Mouse (Mus musculus) CH12.LX (cell line): Measurements from ENCODE around the gene Syn3. TPM values are rescaled to one million over a fixed set of nuclear protein-coding genes. Genes with fewer than 3 reads are reported as not detected.

Source experiments
- DNase-seq: peaks from one replicate; pipeline ENCODE4 v3.0.0-alpha.2; 2013; ENCODE audit errors: extremely low read depth
- H3K27ac ChIP-seq: 2 replicates; pipeline ENCODE4 v1.5.1; 2012; ENCODE audit warnings: low read depth, mild to moderate bottlenecking, control low read depth, moderate library complexity; ENCODE audit not compliant: insufficient read depth
- H3K27me3 ChIP-seq: replicated peaks from 2 replicates; pipeline ENCODE3; 2012; ENCODE audit warnings: inconsistent platforms
- H3K36me3 ChIP-seq, 2 experiments: replicated peaks in 1 of 2; 2 replicates each; pipeline versions ENCODE3 to v1.6.1; 2012; ENCODE audit warnings: inconsistent platforms in 1 of 2, low read length in 1 of 2, mild to moderate bottlenecking in 1 of 2, mixed read lengths in 1 of 2, moderate library complexity in 1 of 2; ENCODE audit not compliant: control insufficient read depth in 1 of 2, insufficient read depth in 1 of 2
- H3K4me1 ChIP-seq, 2 experiments: 2 replicates each; pipeline ENCODE4 v1.6.1; 2012; ENCODE audit warnings: inconsistent platforms in 1 of 2, moderate library complexity in 1 of 2; ENCODE audit not compliant: insufficient read depth in 2 of 2, control insufficient read depth in 1 of 2
- H3K4me2 ChIP-seq: 2 replicates; pipeline ENCODE4 v1.6.1; 2012; ENCODE audit warnings: low read depth, mild to moderate bottlenecking, control low read depth; ENCODE audit not compliant: poor library complexity, insufficient read depth, severe bottlenecking
- H3K4me3 ChIP-seq, 3 experiments: fragments of 150-350 bp in 1 of 3; sonication (generic) in 1 of 3; replicated peaks in 1 of 3; 2 replicates each; pipeline versions ENCODE3 to v1.5.1; 2011 to 2012; ENCODE audit warnings: low read depth in 2 of 3, low read length in 2 of 3, mild to moderate bottlenecking in 2 of 3, moderate library complexity in 2 of 3, control low read depth in 1 of 3, improper control_type of control experiment in 1 of 3, inconsistent platforms in 1 of 3, mixed read lengths in 1 of 3; ENCODE audit not compliant: poor library complexity in 1 of 3
- H3K79me2 ChIP-seq: replicated peaks from 2 replicates; pipeline ENCODE4 v1.6.1; 2012; ENCODE audit warnings: mild to moderate bottlenecking, moderate library complexity; ENCODE audit not compliant: control insufficient read depth, poor library complexity, insufficient read depth, severe bottlenecking; ENCODE audit errors: extremely low read depth
- H3K9ac ChIP-seq: 2 replicates; pipeline ENCODE4 v1.6.1; 2012; ENCODE audit warnings: low read depth, mild to moderate bottlenecking, control low read depth, moderate library complexity; ENCODE audit not compliant: insufficient read depth
- H3K9me3 ChIP-seq: replicated peaks from 2 replicates; pipeline ENCODE3; 2012; ENCODE audit warnings: low read length, inconsistent platforms, mixed read lengths
- BHLHE40 ChIP-seq: IDR thresholded peaks from 2 replicates; pipeline ENCODE4 v1.6.1; 2011; ENCODE audit warnings: mild to moderate bottlenecking, low read depth, low read length, improper control_type of control experiment
- E2F4 ChIP-seq: IDR thresholded peaks from 2 replicates; pipeline ENCODE4 v1.6.1; 2011; ENCODE audit warnings: low read depth, low read length, improper control_type of control experiment; ENCODE audit not compliant: insufficient replicate concordance
- EP300 ChIP-seq: IDR thresholded peaks from 2 replicates; pipeline ENCODE4 v1.6.1; 2011; ENCODE audit warnings: low read length, improper control_type of control experiment
- ETS1 ChIP-seq: conservative IDR thresholded peaks from 2 replicates; pipeline ENCODE4 v1.6.1; 2012; ENCODE audit warnings: low read depth, mild to moderate bottlenecking, inconsistent platforms, low read length, improper control_type of control experiment, moderate library complexity
- GABPA ChIP-seq: IDR thresholded peaks from 2 replicates; pipeline ENCODE4 v1.6.1; 2012; ENCODE audit warnings: low read depth, low read length, improper control_type of control experiment, inconsistent platforms; ENCODE audit not compliant: insufficient replicate concordance
- MAFK ChIP-seq: IDR thresholded peaks from 2 replicates; pipeline ENCODE4 v1.6.1; 2011; ENCODE audit warnings: low read length, improper control_type of control experiment; ENCODE audit not compliant: insufficient replicate concordance
- MAX ChIP-seq: IDR thresholded peaks from 2 replicates; pipeline ENCODE4 v1.6.1; 2011; ENCODE audit warnings: low read length, improper control_type of control experiment
- MEF2A ChIP-seq: IDR thresholded peaks from 2 replicates; pipeline ENCODE4 v1.6.1; 2014; ENCODE audit warnings: low read depth, mild to moderate bottlenecking, inconsistent platforms, low read length, improper control_type of control experiment, borderline replicate concordance
- MXI1 ChIP-seq: IDR thresholded peaks from 2 replicates; pipeline ENCODE4 v1.6.1; 2011; ENCODE audit warnings: mild to moderate bottlenecking, low read depth, low read length, improper control_type of control experiment
- MYC ChIP-seq: IDR thresholded peaks from 2 replicates; pipeline ENCODE4 v1.6.1; 2011; ENCODE audit warnings: low read depth, mild to moderate bottlenecking, improper control_type of control experiment, low read length
- NELFE ChIP-seq: IDR thresholded peaks from 2 replicates; pipeline ENCODE4 v1.6.1; 2011; ENCODE audit warnings: low read depth, low read length, improper control_type of control experiment
- NRF1 ChIP-seq: IDR thresholded peaks from 2 replicates; pipeline ENCODE4 v1.6.1; 2014; ENCODE audit warnings: low read depth, mild to moderate bottlenecking, inconsistent platforms, low read length, improper control_type of control experiment, moderate library complexity
- PAX5 ChIP-seq: IDR thresholded peaks from 2 replicates; pipeline ENCODE4 v1.6.1; 2012; ENCODE audit warnings: low read length, inconsistent platforms, mixed read lengths
- POLR2A ChIP-seq: IDR thresholded peaks from 2 replicates; pipeline ENCODE4 v1.6.1; 2011; ENCODE audit warnings: low read depth, mild to moderate bottlenecking, improper control_type of control experiment, low read length
- RCOR1 ChIP-seq: conservative IDR thresholded peaks from 2 replicates; pipeline ENCODE4 v1.6.1; 2012; ENCODE audit warnings: low read depth, mild to moderate bottlenecking, inconsistent platforms, low read length, improper control_type of control experiment
- SMC3 ChIP-seq: IDR thresholded peaks from 2 replicates; pipeline ENCODE4 v1.6.1; 2011; ENCODE audit warnings: low read depth, low read length, improper control_type of control experiment
- UBTF ChIP-seq: IDR thresholded peaks from 2 replicates; pipeline ENCODE4 v1.6.1; 2012; ENCODE audit warnings: low read depth, mild to moderate bottlenecking, inconsistent platforms, low read length, improper control_type of control experiment, moderate library complexity
- USF2 ChIP-seq: conservative IDR thresholded peaks from 2 replicates; pipeline ENCODE4 v1.6.1; 2011; ENCODE audit warnings: low read depth, low read length, improper control_type of control experiment
- ZKSCAN1 ChIP-seq: IDR thresholded peaks from 2 replicates; pipeline ENCODE4 v1.6.1; 2012; ENCODE audit warnings: low read depth, inconsistent platforms, low read length, improper control_type of control experiment, borderline replicate concordance
- ZMIZ1 ChIP-seq: IDR thresholded peaks from 2 replicates; pipeline ENCODE4 v1.6.1; 2012; ENCODE audit warnings: low read depth, mild to moderate bottlenecking, inconsistent platforms, low read length, improper control_type of control experiment
- dilution Hi-C: fragments of 300-500 bp; cut with MboI; formaldehyde crosslinking; loops from 2 replicates; pipeline ENCODE4 v1.14.3; 2020; ENCODE audit warnings: low sequenced_read_pairs; ENCODE audit not compliant: extremely low pct_unique_long_range_greater_than_20kb, extremely low pct_ligation_motif_present
- in situ Hi-C: fragments of 300-500 bp; cut with MboI; formaldehyde crosslinking; loops from 3 replicates; pipeline ENCODE4 v1.14.3; 2019; ENCODE audit warnings: low sequenced_read_pairs, low pct_ligation_motif_present, low pct_unique_long_range_greater_than_20kb, mixed read lengths
- polyA plus RNA-seq: library from polyadenylated mRNA; unstranded; fragments of >175 nt; gene quantifications from 2 replicates; pipeline ENCODE4 v1.2.1, GENCODE M21; 2012; ENCODE audit warnings: low read depth; ENCODE audit not compliant: insufficient read length
- total RNA-seq, 2 experiments: library from RNA; depleted of rRNA; stranded (reverse); fragments of 300-350 nt in 1 of 2; fragments of >200 nt in 1 of 2; gene quantifications; 2 replicates each; pipeline ENCODE4 v1.2.3; 2012 to 2014

Syn3 gene
- total and polyA plus RNA-seq, 3 experiments = 2.8 to 8.9 (median 5.6) TPM

DNA sequence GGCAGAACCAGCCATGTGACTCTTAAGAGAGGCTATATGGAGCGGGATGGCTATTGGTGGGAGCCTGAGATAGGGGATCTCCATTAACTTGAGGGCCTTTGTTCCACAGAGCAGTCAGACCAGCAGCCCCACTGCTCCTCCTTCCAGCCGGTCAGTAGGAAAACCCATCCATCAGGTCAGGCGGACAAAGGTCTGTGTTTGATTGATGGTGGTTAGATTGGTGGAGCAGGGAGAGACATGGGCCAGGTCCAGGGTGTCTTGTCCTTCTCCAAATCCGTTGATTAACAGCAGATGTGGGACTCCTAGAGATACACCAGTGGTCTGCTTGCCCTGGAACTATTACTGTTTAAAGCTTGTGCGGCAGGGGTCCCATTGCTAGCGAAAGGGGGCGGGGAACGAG lies 164.1 kb downstream of the Syn3 start:
- Histone ChIP-seq H3K36me3 (peaks cover 0 to 30% of the 10 kb centered on the region in 2 experiments), H3K4me2 (no peak overlapping the region), H3K79me2 (no peaks in the 10 kb centered on the region), H3K9me3 (no peaks in the 10 kb centered on the region), H3K27ac (no peak overlapping the region), H3K27me3 (no peaks in the 10 kb centered on the region), H3K9ac (no peak overlapping the region), H3K4me3 (no peak overlapping the region), H3K4me1 (peaks cover 0 to 8% of the 10 kb centered on the region in 2 experiments; a peak in 1 of 4 replicates)
- dilution Hi-C loops = no loop called here
- in situ Hi-C loops = no loop called here
- no peak for DNase-seq
- TF ChIP-seq ETS1 (no peak), GABPA (no peak), MEF2A (no peak), MYC (no peak), MAFK (no peak), EP300 (no peak), UBTF (no peak), MXI1 (no peak), BHLHE40 (no peak), USF2 (no peak), E2F4 (no peak), RCOR1 (no peak), ZKSCAN1 (no peak), MAX (no peak)

- Histone ChIP-seq H3K9ac (no peak overlapping the region), H3K27ac (no peak overlapping the region), H3K79me2 (no peaks in the 10 kb centered on the region), H3K4me1 (peaks cover 0 to 8% of the 10 kb centered on the region in 2 experiments; a peak in 1 of 4 replicates), H3K27me3 (no peaks in the 10 kb centered on the region), H3K36me3 (peaks cover 0 to 27% of the 10 kb centered on the region in 2 experiments), H3K4me2 (no peak overlapping the region), H3K9me3 (no peaks in the 10 kb centered on the region), H3K4me3 (no peak overlapping the region)
- TF ChIP-seq GABPA (no peak), ZKSCAN1 (no peak), SMC3 (no peak), NELFE (no peak), MEF2A (no peak), ZMIZ1 (no peak), PAX5 (no peak), POLR2A (no peak), NRF1 (no peak)
- in situ Hi-C loops = no loop called here
- no peak for DNase-seq
- dilution Hi-C loops = no loop called here
Measured at GRCm38 (mm10) chr10:86332942-86333341, 165.8 kb downstream of the Syn3 start.
